Mouse (Mus musculus) megakaryocyte, embryonic 14.5 days (primary cell): ENCODE data around the gene Evc2. TPM values are rescaled to one million over a fixed set of nuclear protein-coding genes. Genes with fewer than 3 reads are reported as not detected.

Experiments
- H3K27me3 ChIP-seq: replicated peaks from 2 replicates; pipeline ENCODE3; 2012; ENCODE audit warnings: inconsistent platforms
- H3K36me3 ChIP-seq: replicated peaks from 2 replicates; pipeline ENCODE3; 2012; ENCODE audit warnings: low read length, inconsistent platforms, mixed read lengths
- H3K4me1 ChIP-seq: 2 replicates; pipeline ENCODE4 v1.6.1; 2012; ENCODE audit warnings: inconsistent platforms
- H3K4me3 ChIP-seq: replicated peaks from 2 replicates; pipeline ENCODE3; 2012; ENCODE audit warnings: moderate library complexity, mild to moderate bottlenecking, inconsistent platforms
- H3K9me3 ChIP-seq: 2 replicates; pipeline ENCODE4 v1.6.1; 2012; ENCODE audit warnings: inconsistent platforms
- FLI1 ChIP-seq: IDR thresholded peaks from 2 replicates; pipeline ENCODE4 v1.6.1; 2012; ENCODE audit warnings: low read length, inconsistent platforms, mixed read lengths
- GATA1 ChIP-seq: IDR thresholded peaks from 3 replicates; pipeline ENCODE4 v1.6.1; 2012; ENCODE audit warnings: mixed read lengths, low read length, inconsistent platforms, borderline replicate concordance
- polyA plus RNA-seq: library from polyadenylated mRNA; stranded (reverse); fragments of >175 nt; gene quantifications from 2 replicates; pipeline ENCODE4 v1.2.3, GENCODE M21; 2012; ENCODE audit warnings: low replicate concordance; ENCODE audit not compliant: insufficient read depth

The Evc2 gene
- polyA plus RNA-seq, 1 experiment = 0.70 TPM

GRCm38 (mm10) chr5:37362618-37363017, 24.3 kb downstream of the Evc2 start:
- Histone ChIP-seq H3K27me3 (no peaks in the 10 kb centered on the region), H3K9me3 (no peaks in the 10 kb centered on the region), H3K4me3 (no peak overlapping the region), H3K36me3 (no peaks in the 10 kb centered on the region), H3K4me1 (no peaks in the 10 kb centered on the region)
- no peak for TF ChIP-seq GATA1
- no peak for TF ChIP-seq FLI1

GRCm38 (mm10) chr5:37363284-37363683, 25.0 kb downstream of the Evc2 start:
- Histone ChIP-seq H3K36me3 (no peaks in the 10 kb centered on the region), H3K4me3 (no peak overlapping the region), H3K9me3 (no peaks in the 10 kb centered on the region), H3K4me1 (no peaks in the 10 kb centered on the region), H3K27me3 (no peaks in the 10 kb centered on the region)
- TF ChIP-seq FLI1 = no peak
- TF ChIP-seq GATA1 = no peak

- Histone ChIP-seq H3K27me3 (no peaks in the 10 kb centered on the region), H3K36me3 (no peaks in the 10 kb centered on the region), H3K4me1 (no peaks in the 10 kb centered on the region), H3K4me3 (no peak overlapping the region), H3K9me3 (0 out of 2 replicates have a peak, but pooled peaks cover 3% of the 10 kb centered on the region)
- no peak for TF ChIP-seq FLI1
- no peak for TF ChIP-seq GATA1
Measured at GRCm38 (mm10) chr5:37365751-37366150, 27.5 kb downstream of the Evc2 start.

GRCm38 (mm10) chr5:37368796-37369195, 30.5 kb downstream of the Evc2 start:
- TF ChIP-seq GATA1 (no peak), FLI1 (no peak)
- no peaks in the 10 kb centered on the region for H3K27me3 ChIP-seq
- no peaks in the 10 kb centered on the region for H3K4me1 ChIP-seq
- no peaks in the 10 kb centered on the region for H3K36me3 ChIP-seq
- no peak overlapping the region for H3K4me3 ChIP-seq
- H3K9me3 ChIP-seq = peaks cover 3% of the 10 kb centered on the region; the same call in 1 of the 2 replicates

- TF ChIP-seq FLI1 (no peak), GATA1 (no peak)
- Histone ChIP-seq H3K36me3 (no peaks in the 10 kb centered on the region), H3K27me3 (no peaks in the 10 kb centered on the region)
Measured at GRCm38 (mm10) chr5:37377376-37377775, 39.1 kb downstream of the Evc2 start.

GRCm38 (mm10) chr5:37380641-37381040, 42.3 kb downstream of the Evc2 start:
- Histone ChIP-seq H3K4me3 (no peak overlapping the region), H3K27me3 (no peaks in the 10 kb centered on the region), H3K9me3 (no peaks in the 10 kb centered on the region), H3K4me1 (no peaks in the 10 kb centered on the region), H3K36me3 (no peaks in the 10 kb centered on the region)
- TF ChIP-seq GATA1 (no peak), FLI1 (no peak)

More at GRCm38 (mm10) chr5:37377376-37377775, 39.1 kb downstream of the Evc2 start:
- Histone ChIP-seq H3K9me3 (no peaks in the 10 kb centered on the region; the same call in 1 of the 2 replicates), H3K4me1 (no peaks in the 10 kb centered on the region), H3K4me3 (no peak overlapping the region)

- Histone ChIP-seq H3K9me3 (no peaks in the 10 kb centered on the region), H3K36me3 (no peaks in the 10 kb centered on the region), H3K4me1 (no peaks in the 10 kb centered on the region), H3K4me3 (no peak overlapping the region), H3K27me3 (no peaks in the 10 kb centered on the region)
- TF ChIP-seq FLI1 (no peak), GATA1 (no peak)
Measured at GRCm38 (mm10) chr5:37383570-37383969, 45.3 kb downstream of the Evc2 start.

- Histone ChIP-seq H3K9me3 (no peaks in the 10 kb centered on the region), H3K4me1 (no peaks in the 10 kb centered on the region), H3K36me3 (no peaks in the 10 kb centered on the region), H3K27me3 (no peaks in the 10 kb centered on the region), H3K4me3 (no peak overlapping the region)
- no peak for TF ChIP-seq GATA1
- TF ChIP-seq FLI1 = no peak
Measured at GRCm38 (mm10) chr5:37388646-37389045, 50.3 kb downstream of the Evc2 start.

GRCm38 (mm10) chr5:37389808-37390495, 51.7 kb downstream of the Evc2 start:
- no peaks in the 10 kb centered on the region for H3K4me1 ChIP-seq
- no peaks in the 10 kb centered on the region for H3K36me3 ChIP-seq
- H3K4me3 ChIP-seq = no peak overlapping the region
- H3K9me3 ChIP-seq = no peaks in the 10 kb centered on the region
- TF ChIP-seq GATA1 (no peak), FLI1 (no peak)
- no peaks in the 10 kb centered on the region for H3K27me3 ChIP-seq

- Histone ChIP-seq H3K27me3 (no peaks in the 10 kb centered on the region), H3K36me3 (no peaks in the 10 kb centered on the region), H3K9me3 (0 out of 2 replicates have a peak, but pooled peaks cover 3% of the 10 kb centered on the region)
Measured at GRCm38 (mm10) chr5:37390923-37391322, 52.6 kb downstream of the Evc2 start.

More at GRCm38 (mm10) chr5:37390923-37391322, 52.6 kb downstream of the Evc2 start:
- Histone ChIP-seq H3K4me1 (no peaks in the 10 kb centered on the region), H3K4me3 (no peak overlapping the region)
- no peak for TF ChIP-seq FLI1
- no peak for TF ChIP-seq GATA1
